Mouse (Mus musculus) thymus, postnatal 0 days (tissue): Measurements from ENCODE around the gene Gm45062. TPM values are rescaled to one million over a fixed set of nuclear protein-coding genes. Genes with fewer than 3 reads are reported as not detected.

Experiments
- DNase-seq: peaks from one replicate; pipeline ENCODE4 v3.0.0-alpha.2; 2015; ENCODE audit warnings: low spot score
- polyA plus RNA-seq: library from polyadenylated mRNA; unstranded; fragments of >200 nt; fragmentation: Nextera tagmentation; extraction: Ambion mirVana; gene quantifications from 2 replicates; pipeline ENCODE4 v1.2.1, GENCODE M21; 2015

Gm45062 gene
- polyA plus RNA-seq, 1 experiment from 2014 or later = 27.6 TPM

DNA sequence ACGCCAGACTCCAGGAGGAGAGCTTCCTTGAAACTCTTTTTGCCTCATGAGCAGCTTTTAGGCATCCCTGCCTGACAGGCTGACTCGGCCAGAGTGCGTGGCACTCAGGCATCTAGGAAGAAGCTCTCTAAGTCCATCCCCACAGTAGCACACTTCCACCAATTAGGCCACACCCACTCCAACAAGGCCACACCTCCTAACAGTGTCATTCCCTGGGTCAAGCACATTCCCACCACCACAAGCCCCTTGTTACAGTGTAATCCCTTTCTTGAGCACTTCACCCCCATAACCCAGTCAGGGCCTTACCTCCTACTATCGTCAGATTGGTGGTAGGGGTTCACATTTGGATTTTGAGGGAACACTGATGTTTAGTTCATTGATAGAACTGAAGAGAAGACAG is 108.4 kb downstream of the Gm45062 start:
- no peak for DNase-seq

DNA sequence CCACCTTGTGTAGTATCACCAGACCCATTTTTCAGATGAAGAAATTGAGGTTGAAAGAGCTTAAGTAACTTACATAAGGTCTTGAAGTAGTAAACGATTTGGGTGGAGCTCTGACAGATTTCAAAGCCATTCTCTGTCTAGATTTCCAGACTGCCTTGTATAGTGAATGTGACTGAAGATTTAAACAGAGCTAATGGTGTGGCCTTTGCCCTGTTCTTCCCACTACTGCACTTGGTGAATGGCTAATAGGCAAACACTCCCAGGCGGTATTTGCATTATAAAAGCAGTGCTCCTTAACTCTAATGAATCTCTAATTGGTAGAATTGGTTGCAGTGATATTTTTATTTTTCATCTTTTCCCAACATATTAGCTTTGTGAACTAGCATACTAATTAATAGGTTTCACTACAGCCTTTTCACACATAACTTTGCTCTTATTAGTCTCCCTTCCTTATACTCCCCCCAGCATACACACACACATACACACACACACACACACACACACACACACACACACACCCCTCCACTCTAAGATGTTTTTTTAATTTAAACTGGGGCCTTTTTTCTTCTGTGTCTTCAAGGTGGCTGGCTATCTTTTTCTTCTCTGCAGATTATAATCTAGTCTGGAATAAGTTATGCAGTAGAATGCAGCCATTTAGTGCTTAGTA is 109.1 kb downstream of the Gm45062 start:
- DNase-seq = no peak

DNA sequence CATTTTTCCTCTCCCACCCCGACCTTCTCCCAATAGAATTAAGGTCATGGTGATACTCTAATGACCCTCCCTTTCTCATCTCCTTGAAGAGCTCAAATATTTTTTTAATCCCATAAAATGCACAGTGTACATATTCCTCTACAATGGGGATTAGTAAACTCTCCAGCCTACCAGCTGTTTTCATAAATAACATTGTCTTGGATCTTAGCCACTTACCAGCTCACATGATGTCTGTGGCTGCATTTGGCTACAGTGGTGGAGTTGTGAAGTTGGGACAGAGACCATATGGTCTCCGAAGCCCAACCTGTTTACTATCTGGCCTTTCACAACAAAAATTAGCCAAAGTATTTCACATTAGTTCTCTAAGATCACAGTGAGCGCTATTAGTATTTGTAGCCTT is 111.4 kb downstream of the Gm45062 start:
- no peak for DNase-seq

DNA sequence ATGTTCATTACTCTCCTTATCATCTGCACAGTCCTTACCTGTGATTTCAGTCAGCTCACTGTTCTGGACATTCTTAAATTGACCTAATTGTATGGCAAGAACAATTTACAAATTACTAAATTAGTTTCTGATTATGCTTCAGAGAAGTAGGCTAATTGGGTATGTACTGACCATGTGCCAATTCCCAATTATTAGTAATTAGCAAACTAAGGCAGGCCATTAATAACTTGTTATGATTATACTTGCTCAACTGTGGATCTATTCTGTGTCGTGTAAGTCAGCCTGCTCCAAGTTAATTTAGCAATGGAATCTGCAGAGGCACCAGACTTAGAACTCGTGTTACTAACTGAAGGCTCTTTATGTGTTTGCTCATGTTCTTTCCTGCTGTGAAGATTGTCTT is 113.8 kb downstream of the Gm45062 start:
- no peak for DNase-seq

DNA sequence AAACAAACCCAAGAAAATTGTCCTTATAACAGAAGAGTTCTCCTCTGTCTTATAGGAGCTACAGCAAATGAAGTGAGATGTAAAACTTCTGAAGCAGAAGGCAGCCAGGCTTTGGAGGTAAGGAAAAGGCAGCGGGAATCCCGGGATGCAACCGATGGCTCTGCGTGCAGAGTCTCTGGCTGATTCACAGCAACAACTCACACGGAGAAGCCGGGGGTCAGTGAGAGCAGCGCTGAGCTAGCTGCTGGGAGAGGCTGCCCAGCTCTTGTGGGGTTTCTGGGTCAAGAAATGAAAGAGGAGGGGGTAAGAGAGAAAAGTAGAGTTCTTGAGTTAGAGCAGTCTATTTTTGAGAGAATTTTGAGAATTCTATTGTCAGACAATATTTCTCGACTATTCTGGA is 114.6 kb downstream of the Gm45062 start:
- no peak for DNase-seq

DNA sequence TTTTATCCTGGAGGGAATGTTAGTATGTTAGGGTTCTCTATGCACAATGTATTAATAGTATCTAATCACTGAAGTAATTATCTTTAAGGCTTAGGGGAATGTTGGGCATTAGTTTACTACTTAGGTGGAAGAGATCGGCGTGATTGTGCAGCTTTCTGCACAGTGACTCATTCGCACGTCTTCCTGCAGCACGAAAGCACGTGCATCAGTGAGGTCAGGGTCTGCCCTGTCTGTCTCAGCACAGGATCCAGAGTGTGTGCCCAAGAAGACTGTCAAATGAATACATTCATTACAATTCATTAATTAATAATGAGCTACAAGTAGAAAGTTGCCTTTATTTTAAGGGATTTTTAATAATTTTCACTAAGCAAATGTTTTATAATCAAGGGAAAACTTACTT is 115.0 kb downstream of the Gm45062 start:
- no peak for DNase-seq

DNA sequence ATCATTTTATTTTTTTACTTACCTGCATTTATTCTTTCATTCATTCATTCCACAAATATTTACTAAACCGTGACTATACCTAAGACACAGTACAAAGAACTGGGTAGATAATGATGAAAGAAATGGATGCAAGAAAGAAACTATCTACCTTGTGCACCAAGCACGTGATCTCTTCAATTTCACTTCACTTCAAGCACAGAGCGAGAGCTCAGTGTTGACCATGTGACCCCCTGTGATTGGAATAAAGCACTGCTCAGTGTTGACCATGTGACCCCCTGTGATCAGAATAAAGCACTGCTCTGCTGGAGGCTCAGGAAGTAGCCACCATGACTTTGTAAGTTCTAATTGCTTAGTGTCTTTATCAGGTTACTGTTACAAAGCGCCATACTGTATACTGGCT is 115.5 kb downstream of the Gm45062 start:
- no peak for DNase-seq

DNA sequence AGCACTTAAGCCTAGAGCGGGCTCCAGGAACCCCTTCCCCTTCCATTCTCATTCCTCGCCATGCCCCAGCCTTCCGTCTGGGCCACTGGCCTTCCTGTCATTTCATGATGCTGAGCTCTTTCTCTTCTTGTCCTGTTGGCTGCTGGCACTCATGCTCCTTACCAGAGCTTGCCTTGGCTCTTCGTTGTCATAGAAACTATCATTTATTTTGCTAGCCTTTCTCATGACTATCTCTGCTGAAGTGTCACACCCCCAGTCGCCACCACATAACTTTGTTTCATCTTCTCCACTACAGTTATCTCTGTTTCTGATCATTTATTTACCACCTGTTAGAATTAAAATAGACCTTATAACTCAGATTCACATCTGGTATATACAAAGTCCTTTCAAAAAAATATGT is 117.1 kb downstream of the Gm45062 start:
- no peak for DNase-seq

DNA sequence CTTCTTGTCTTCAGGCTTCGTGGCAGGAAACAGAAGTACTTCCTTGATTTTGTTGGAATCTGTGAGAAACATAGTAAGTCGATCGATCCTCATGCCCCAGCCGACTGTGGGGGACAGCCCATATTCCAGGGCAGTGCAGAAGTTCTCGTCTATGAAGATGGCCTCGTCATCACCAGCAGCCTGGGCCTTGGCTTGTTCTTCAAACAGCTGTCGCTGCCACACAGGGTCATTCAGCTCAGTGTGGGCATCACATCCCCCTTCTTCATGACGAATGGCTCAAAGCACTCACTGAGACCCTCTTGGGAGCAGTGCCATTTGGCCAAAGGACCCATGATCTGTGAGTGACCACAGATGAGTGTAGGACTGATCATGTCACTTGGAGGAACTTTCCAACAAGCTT is 118.4 kb downstream of the Gm45062 start:
- DNase-seq = no peak

DNA sequence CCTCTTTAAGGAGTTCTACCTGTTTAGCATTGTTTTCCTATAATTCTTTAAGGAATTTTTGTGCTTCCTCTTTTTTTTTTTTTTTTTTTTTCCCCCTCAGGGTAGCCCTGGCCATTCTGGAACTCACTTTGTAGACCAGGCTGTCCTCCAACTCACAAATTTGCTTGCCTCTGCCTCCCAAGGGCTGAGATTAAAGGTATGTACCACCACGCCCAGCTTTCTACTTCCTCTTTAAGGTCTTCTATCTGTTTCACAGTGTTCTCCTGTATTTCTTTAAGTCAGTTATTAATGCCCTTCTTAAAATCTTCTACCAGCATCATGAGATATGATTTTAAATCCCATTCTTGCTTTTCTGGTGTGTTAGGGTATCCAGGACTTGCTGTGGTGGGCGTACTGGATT is 130.1 kb downstream of the Gm45062 start:
- DNase-seq = no peak

DNA sequence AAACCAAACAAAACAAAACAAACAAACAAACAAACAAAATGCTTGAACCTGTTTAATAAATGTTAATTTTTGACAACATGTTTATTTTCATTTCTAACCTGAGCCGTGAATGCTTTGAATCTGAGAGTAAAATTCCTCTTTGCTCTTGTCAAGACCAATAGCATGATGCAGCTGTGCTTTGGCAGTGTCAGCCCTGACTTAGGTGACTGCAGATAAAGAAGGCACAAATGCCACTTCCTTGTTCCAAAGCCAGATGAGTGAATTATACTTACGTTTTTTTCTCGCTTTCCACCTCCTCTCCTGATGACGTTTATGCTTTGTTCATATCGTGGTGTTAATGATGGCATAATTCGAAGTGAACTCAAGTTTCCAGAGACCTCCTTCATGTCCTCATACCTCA is 131.0 kb downstream of the Gm45062 start:
- DNase-seq = peak; percentile 36

DNA sequence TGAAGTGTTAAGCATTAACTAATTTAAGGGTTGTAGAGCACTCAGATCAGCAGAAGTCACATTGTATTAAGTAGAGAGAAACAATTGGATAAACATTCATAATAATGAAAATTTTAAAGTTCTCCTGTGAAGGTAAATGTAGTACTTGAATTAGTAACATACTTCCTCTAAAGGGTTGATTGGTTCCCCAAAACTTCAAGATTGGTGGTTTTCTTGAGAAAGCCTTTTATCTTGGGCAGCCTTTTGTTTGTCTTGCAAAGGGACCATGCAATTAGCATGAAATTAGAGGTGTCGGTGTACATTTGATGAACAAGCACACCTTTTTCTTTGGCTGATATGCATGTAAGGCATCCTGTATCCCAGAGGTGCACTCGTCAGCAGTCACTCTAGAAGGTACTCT is 131.7 kb downstream of the Gm45062 start:
- DNase-seq = no peak

DNA sequence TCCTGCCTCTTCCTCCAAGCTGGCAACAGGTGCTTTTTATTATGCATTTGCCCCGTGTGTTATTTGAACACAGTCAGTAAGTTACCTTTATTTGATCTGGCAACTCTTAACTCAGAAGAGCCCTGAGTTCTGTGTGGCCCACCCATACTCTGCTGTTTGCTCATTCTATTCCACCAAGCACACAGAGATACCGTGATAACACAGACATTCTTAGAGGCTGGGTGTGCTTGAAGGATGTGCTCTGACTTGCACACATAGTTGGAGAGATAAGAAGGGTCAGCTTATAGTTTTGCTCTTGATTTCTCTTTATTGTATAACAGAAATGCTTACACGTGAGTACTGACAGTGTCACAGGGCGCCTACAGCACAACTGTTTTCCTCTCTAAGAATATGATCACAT is 133.8 kb downstream of the Gm45062 start:
- DNase-seq = no peak

DNA sequence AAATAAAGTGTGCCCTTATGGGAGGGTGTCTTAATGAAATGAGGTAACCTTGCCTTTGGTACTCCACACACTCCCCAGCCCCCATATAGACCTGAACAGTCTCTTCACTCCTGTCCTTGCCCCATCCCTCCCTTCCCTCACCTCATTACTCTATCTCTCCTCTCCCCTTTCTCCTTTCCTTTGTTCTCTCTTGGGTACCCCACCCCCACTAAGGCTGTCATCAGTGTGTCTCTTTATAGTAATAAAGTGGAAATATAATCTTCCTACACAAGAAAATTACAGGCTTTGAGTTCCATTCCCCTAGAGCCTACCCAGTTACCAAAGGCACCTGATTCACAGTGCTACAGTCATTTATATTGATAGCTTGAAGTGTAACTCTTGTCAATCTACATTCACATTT is 134.8 kb downstream of the Gm45062 start:
- DNase-seq = no peak

DNA sequence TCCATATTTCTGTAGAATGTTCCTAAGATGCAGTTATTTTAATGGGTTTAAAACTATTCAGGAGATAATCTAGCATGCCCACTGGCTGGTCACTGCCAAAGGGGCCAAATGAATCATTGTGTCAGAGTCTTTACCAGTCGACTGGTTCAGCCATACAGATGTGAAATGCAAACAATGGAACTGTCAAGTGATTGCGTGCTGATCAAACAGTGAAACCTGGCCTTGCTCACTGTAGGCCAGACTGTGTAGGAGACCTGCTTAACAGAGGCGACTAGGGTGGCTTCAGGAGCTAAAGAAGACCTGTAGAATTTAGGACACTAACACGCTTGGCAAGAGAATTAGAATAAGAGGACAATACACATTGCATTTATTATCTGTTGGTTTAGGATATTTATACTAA is 135.8 kb downstream of the Gm45062 start:
- no peak for DNase-seq

DNA sequence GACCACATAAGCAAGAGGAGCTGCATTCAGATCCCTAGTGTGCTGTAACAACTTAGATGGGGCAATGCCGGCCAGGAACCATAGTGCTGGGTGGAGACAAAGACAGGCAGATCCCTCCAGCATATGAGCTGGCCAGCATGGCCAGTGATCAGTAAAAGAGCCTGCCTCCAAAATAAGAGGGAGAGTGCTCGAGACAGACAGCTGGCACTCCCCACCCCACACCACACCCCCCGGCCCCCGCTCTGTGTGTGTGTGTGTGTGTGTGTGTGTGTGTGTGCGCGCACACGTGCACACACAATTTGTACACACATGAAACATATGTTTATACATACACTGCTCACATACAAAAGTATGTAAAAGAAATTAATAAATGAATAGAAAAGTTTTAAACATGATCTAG is 138.0 kb downstream of the Gm45062 start:
- DNase-seq = no peak

DNA sequence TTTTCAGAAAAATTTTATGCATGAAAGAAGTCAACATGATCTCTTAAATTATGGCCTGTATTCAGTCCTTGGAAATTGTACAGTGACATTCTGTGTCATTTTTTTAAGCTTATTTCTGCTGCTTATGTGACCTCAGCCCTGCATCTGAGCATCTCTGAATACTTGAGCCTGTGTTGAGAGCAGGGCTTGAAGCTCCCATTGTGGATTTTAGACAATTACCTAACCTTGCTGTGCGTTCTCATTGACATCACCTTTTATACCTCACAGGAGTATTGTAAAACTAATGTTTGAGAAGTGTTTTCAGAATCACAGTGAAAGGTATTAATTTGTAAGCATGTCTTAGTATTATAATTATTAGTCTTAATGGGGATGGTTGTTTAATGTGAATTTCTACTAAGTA is 140.5 kb downstream of the Gm45062 start:
- DNase-seq = no peak

DNA sequence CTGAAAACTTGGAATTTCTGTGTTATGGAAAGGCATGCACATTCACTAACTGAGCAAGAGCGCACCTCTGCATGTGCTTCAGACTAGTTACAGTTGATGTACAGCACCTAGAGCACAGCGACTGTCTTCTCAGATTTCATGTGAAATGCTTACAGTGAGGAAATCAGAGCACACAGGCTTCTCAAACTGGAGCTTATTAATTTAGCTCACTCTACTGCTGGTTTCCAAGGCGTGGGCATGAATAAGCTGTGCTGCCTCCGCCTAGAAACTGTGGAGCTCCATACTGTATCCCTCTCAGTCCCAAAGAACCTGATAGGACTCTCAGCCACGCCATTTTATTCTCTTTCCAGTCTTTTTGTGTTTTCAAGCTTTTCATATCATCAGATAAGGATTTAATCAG is 143.9 kb downstream of the Gm45062 start:
- DNase-seq = no peak

DNA sequence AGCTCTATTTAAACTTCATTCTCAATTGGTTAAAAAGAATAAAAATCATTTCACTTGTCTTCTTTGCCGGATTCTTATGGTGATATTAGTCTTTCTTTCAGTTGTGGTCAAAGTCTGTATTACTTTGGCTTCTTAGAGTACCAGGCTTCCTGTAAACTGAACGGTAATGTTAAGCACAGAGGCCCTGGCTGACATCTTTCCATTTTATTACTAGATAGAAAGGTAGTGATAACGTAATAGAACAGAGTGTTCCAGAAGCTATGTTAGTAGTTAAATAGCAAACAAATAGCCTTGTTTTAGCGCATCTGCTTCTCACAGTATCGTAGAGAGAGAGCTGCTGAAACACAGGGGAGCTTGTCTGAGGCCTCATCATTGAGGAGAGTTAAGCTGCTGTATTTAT is 146.6 kb downstream of the Gm45062 start:
- DNase-seq = no peak

DNA sequence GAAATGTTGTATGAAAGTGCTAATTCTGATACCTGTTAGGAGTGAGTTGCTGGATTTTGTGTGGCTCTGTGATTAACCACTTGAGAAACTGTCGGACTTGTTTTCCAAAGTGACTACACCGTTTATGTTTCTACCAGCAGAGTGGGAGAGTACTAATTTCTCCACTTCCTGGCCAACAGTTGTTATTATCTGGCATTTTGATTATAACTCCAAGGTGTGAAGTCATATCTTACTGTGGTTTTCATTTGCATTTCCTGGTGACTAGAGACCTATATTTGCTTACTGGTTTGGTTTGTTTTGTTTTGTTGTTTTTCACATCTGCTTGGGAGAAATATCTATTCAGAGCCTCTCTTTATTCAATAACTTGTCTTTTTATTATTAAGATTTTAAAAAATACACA is 149.1 kb downstream of the Gm45062 start:
- no peak for DNase-seq

DNA sequence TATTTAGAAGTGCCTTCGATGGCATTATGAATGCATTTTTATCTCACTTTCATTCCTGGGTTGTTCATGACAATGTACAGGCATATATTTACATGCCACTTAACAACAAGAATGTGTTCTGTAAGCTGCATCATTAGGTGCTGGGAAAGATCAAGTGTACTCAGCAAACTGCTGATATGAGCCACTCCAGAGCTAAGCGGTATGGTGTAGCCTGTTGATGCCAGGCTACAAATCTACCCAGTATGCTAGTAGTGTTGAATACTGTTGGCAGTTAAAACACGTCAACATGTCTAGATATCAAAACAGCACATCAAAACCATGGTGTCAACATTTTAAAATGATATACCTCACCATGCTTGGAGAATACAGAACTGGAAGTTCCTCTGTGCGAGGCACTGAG is 150.6 kb downstream of the Gm45062 start:
- no peak for DNase-seq

DNA sequence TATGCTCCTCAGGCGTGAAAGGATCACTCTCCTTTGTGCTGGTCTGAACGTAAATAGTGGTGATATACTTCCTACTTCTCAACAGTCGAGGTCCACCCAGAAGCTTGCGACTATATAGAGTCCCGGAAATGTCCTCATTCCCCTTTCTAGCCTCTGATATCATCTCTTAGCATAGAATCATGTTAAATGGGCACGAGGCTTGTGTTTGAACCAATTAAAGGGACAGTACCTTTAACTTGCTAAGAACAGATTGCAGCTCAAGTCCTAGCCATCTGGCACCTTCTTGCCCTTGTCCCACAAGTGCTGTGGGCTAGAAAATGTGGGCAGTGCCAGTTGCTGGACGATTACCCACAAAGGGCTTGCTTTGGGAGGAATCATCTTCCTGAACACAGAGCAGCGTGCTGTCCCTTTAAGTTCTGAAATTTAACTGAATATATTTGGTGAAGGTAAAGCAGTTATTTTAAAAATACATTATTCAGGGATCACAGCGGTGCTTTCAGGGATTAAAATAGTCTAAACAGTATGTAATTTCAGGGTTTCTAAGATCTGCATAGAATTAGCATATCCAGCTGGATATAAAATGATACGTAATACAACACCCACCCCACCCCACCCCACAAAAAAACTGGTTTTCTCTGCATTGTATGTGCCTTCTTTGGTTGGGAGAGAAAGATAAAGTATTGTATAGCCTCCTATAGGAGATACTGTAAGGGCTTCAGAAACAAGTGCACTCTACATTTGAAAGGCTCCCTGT is 153.8 kb downstream of the Gm45062 start:
- DNase-seq = no peak

DNA sequence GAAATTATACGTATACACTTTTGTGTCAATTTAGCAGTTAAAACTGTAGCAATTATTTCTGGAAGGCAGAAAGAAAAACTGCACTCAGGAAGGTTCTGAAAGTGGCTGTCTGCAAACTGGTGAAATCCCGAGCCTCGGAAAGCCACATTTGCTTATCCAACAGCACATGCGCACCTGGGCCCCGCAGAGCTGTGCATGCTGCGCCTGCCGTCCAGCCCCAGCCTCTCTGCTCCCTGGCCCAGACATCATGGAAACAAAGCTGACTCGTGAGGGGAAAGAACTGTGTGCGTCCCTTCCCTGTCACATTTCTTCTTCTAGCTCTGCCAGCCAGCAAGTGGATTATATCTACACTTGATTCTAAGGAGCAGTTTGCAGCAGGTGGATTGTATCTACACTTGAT is 154.8 kb downstream of the Gm45062 start:
- no peak for DNase-seq
